Mouse (Mus musculus): ENCODE results near the gene Gulp1. TPM values are rescaled to one million over a fixed set of nuclear protein-coding genes. Genes with fewer than 3 reads are reported as not detected.

Gene Gulp1
- polyA plus RNA-seq (2014; fragmentation: Nextera tagmentation; extraction: Ambion mirVana), result 24.4 and 26.8 TPM in 2 replicates

DNA sequence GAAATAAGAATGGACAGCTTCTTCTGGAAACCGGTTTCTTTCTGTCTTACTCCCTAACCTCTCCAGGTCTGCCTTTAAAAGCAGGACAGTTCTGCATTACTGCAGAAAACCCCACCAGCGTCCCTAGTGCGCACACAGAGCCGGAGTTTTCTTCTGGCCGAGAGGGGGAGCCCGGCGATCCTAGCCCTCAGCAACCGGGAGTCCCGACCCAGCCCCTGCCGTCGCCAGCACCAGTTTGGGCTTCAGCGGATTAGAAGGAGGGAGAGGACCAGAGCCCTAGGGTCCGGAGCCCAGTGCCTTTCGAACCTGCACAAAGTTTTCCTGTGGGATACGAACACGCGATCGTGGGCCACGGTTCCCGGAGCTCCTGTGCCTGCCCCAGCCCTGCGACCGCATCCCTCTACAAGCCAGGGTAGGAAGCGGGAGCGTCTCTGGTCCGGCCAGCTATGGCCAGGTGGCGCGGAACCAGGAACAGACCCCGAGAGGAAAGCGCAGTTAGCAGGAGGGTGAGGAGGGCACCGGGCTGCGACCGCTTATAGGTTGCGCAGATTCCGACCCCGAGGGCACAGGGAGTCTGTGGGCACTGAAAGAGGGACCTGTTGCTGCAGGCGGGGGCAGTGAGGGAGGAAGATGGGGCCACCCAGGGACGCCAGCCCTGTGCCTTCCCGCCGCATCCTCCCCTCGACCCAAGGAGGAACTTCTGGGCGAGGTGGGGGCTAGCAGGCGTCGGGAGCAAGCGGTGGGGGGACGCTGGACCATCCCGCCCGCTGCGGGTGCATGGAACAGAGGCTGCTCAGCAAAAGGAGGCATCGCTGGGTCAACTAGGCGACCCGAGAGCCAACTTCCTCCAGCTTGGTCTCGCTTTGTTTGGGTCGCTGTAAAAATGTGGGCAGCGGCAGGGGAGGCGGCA is at the start of gene Gulp1:
Gene Gulp1, plus strand, starts transcription at position 51 of the 910 bp plus-strand sequence.
- Histone ChIP-seq H3K27me3 (ENCODE audit: control insufficient read depth, insufficient read depth, low read length) (no peaks in the 10 kb centered on the region), H3K9ac (replicated peaks; ENCODE audit: low read depth, low read length) (peak within 1 kb of the TSS; percentile 81), H3K9me3 (ENCODE audit: control insufficient read depth, low read depth, low read length) (no peaks in the 10 kb centered on the region), H3K4me1 (ENCODE audit: control insufficient read depth, insufficient read depth, low read length) (no peaks in the 10 kb centered on the region), H3K27ac (ENCODE audit: low read length) (peak within 1 kb of the TSS; percentile 93), H3K36me3 (ENCODE audit: control insufficient read depth, insufficient read depth, low read length) (no peaks in the 10 kb centered on the region), H3K4me3 (ENCODE audit: low read depth, low read length) (peak within 1 kb of the TSS; percentile 87), H3K4me2 (replicated peaks; ENCODE audit: low read depth, low read length) (peak within 1 kb of the TSS; percentile 66)
- WGBS, result under 1% methylated on average over 55 of the region's 55 CpGs
- ATAC-seq (ENCODE audit: insufficient number of reproducible peaks, insufficient read depth, low FRiP score, low read depth), result peak; percentile 87

DNA sequence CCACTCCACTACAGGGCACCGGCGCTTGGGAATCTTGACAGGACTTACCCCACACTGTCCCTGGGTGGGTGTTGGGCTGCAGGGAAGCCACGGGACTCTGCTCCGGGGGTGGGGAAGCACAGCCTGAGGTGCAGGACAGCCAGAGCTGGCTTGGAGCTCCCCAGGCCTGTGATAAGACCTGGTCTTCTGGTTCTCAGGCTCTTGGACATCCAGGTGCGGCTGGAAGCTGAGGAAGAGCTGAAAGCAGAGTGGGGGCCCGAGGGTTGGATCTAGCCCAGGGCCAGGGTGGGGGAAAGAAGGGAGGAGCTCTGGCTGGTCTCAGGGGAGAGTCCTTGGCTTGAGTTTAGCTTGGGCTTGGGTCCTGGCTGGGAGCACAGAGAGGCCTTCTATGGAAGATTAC is 1.1 kb upstream of the Gulp1 start:
- Histone ChIP-seq H3K27me3 (ENCODE audit: control insufficient read depth, insufficient read depth, low read length) (no peaks in the 10 kb centered on the region), H3K36me3 (ENCODE audit: control insufficient read depth, insufficient read depth, low read length) (no peaks in the 10 kb centered on the region), H3K4me3 (ENCODE audit: low read depth, low read length) (no peak overlapping the region), H3K9me3 (ENCODE audit: control insufficient read depth, low read depth, low read length) (no peaks in the 10 kb centered on the region), H3K27ac (ENCODE audit: low read length) (no peak overlapping the region), H3K4me2 (replicated peaks; ENCODE audit: low read depth, low read length) (no peak overlapping the region), H3K4me1 (ENCODE audit: control insufficient read depth, insufficient read depth, low read length) (no peaks in the 10 kb centered on the region), H3K9ac (replicated peaks; ENCODE audit: low read depth, low read length) (no peak overlapping the region)
- 74% methylated on average over 6 of the region's 6 CpGs for WGBS
- no peak for ATAC-seq (ENCODE audit: insufficient number of reproducible peaks, insufficient read depth, low FRiP score, low read depth)

DNA sequence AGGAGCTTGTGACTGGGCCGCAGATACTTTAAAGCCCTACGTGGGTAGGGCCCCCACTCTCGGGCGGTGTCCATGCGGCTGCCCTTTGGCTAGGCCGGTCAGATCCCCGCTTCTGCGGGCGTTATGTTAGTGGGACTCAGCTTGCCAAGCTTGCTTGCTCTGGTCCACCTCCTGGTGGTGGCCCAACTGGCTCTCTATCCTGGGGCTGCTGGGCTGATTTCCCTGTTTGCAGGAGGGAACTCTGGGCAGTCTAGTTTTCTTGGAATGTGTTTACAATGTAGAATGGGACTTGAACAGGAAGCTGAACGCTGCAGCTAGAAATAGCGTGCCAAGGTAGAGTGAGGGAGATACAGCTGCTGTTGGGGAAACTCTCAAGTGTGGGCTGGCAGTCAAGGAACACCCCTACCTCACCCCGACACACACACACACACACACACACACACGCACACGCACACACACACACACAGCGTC is 1.1 kb downstream of the Gulp1 start:
- WGBS, result 2% methylated on average over 15 of the region's 15 CpGs
- H3K36me3 ChIP-seq (ENCODE audit: control insufficient read depth, insufficient read depth, low read length), result no peaks in the 10 kb centered on the region
- no peaks in the 10 kb centered on the region for H3K9me3 ChIP-seq (ENCODE audit: control insufficient read depth, low read depth, low read length)
- H3K27ac ChIP-seq (ENCODE audit: low read length), result peak overlapping the region; percentile 93
- H3K4me3 ChIP-seq (ENCODE audit: low read depth, low read length), result peak overlapping the region; percentile 87
- no peaks in the 10 kb centered on the region for H3K27me3 ChIP-seq (ENCODE audit: control insufficient read depth, insufficient read depth, low read length)
- peak; percentile 66; the same call in 1 of the 2 replicates for ATAC-seq (ENCODE audit: insufficient number of reproducible peaks, insufficient read depth, low FRiP score, low read depth)
- H3K4me2 ChIP-seq (replicated peaks; ENCODE audit: low read depth, low read length), result peak overlapping the region; percentile 66
- H3K4me1 ChIP-seq (ENCODE audit: control insufficient read depth, insufficient read depth, low read length), result no peaks in the 10 kb centered on the region
- H3K9ac ChIP-seq (replicated peaks; ENCODE audit: low read depth, low read length), result peak overlapping the region; percentile 81

DNA sequence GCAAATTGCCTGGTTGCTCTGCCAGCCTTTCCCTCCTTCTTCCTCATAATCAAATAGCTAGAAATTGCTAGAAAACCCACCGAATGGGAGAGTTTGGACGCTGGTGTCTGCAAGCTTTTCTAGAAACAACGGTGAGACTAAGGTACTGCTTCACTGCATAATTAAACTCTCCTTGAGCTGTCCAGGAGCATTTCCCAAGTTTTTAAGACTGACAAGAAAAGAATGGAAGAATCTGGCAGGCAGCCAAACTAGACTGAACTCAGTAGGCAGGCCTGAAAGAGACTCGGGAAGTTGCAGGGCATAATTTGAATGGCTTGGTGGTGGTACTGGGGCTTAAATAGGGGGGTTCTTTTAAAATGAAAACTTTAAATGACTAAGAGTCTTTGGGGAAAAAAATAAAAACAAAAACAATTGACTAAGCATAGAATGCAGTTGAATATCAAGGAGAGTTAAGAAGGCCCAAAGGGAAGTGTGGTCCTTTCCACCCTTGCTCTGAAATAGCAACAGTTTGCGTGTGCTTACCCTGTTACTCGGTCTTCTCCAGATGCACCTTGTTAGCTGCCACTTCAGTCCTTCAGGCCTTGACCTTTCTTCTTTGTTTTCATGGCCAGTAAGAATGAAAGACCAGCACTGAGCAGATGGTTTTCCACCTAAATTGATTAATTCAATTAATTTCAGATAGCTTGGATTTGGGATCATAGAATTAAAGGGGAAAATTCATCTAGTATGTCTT is 2.0 kb downstream of the Gulp1 start:
- Histone ChIP-seq H3K9ac (replicated peaks; ENCODE audit: low read depth, low read length) (no peak overlapping the region), H3K4me3 (ENCODE audit: low read depth, low read length) (peak overlapping the region; percentile 87), H3K27me3 (ENCODE audit: control insufficient read depth, insufficient read depth, low read length) (no peaks in the 10 kb centered on the region), H3K4me2 (replicated peaks; ENCODE audit: low read depth, low read length) (peak overlapping the region; percentile 66), H3K27ac (ENCODE audit: low read length) (peak overlapping the region; percentile 93; the same call in 1 of the 2 replicates), H3K9me3 (ENCODE audit: control insufficient read depth, low read depth, low read length) (no peaks in the 10 kb centered on the region), H3K36me3 (ENCODE audit: control insufficient read depth, insufficient read depth, low read length) (no peaks in the 10 kb centered on the region), H3K4me1 (ENCODE audit: control insufficient read depth, insufficient read depth, low read length) (no peaks in the 10 kb centered on the region)
- ATAC-seq (ENCODE audit: insufficient number of reproducible peaks, insufficient read depth, low FRiP score, low read depth), result no peak
- WGBS, result 19% methylated on average over 6 of the region's 6 CpGs

DNA sequence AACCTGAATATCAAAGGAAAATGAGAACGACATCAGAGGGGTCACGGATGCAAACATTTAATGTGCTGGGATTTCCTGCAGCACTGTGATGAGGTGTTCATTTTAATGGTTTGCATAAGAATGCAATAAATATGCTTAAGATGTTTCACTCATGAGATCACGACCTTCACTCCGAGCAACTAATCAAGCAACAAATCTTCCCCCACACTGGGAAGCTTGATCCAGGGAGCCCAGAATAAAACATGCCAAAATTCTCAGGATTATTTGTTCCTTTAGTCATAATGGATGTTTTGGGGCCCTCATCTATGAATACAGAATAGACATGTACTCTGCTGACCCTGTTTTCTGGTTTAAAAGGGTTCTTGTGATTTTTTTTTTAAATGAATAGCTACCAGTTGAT is 16.1 kb downstream of the Gulp1 start:
- H3K9ac ChIP-seq (replicated peaks; ENCODE audit: low read depth, low read length), result no peak overlapping the region
- no peak for ATAC-seq (ENCODE audit: insufficient number of reproducible peaks, insufficient read depth, low FRiP score, low read depth)
- no peaks in the 10 kb centered on the region for H3K9me3 ChIP-seq (ENCODE audit: control insufficient read depth, low read depth, low read length)
- H3K27me3 ChIP-seq (ENCODE audit: control insufficient read depth, insufficient read depth, low read length), result no peaks in the 10 kb centered on the region
- no peaks in the 10 kb centered on the region for H3K36me3 ChIP-seq (ENCODE audit: control insufficient read depth, insufficient read depth, low read length)
- H3K4me3 ChIP-seq (ENCODE audit: low read depth, low read length), result no peak overlapping the region
- H3K27ac ChIP-seq (ENCODE audit: low read length), result no peak overlapping the region
- no peaks in the 10 kb centered on the region for H3K4me1 ChIP-seq (ENCODE audit: control insufficient read depth, insufficient read depth, low read length)
- WGBS, result 65% methylated on average over 4 of the region's 4 CpGs
- no peak overlapping the region for H3K4me2 ChIP-seq (replicated peaks; ENCODE audit: low read depth, low read length)

DNA sequence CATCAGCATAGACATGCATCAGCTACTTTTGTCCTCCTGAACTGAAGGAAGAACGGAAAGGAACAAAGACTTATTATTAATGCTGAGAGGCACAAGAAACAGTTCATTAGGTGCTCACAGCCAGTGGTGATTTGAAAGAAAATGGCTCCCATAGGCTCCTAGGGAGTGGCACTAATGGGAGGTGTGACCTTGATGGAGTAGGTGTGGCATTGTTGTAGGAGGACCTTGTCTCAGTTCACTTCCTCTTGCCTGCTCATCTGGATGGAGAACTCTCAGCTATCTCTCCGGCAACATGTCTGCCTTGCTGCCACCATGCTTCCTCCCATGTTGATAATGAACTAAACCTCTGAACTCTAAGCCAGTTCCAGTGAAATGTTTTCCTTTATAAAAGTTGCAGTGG is 17.0 kb downstream of the Gulp1 start:
- H3K9ac ChIP-seq (replicated peaks; ENCODE audit: low read depth, low read length), result no peak overlapping the region
- no peak overlapping the region for H3K27ac ChIP-seq (ENCODE audit: low read length)
- no peak for ATAC-seq (ENCODE audit: insufficient number of reproducible peaks, insufficient read depth, low FRiP score, low read depth)
- no peaks in the 10 kb centered on the region for H3K27me3 ChIP-seq (ENCODE audit: control insufficient read depth, insufficient read depth, low read length)
- H3K36me3 ChIP-seq (ENCODE audit: control insufficient read depth, insufficient read depth, low read length), result no peaks in the 10 kb centered on the region
- no peaks in the 10 kb centered on the region for H3K9me3 ChIP-seq (ENCODE audit: control insufficient read depth, low read depth, low read length)
- H3K4me3 ChIP-seq (ENCODE audit: low read depth, low read length), result no peak overlapping the region
- WGBS, result 84% methylated on average over 2 of the region's 2 CpGs
- no peak overlapping the region for H3K4me2 ChIP-seq (replicated peaks; ENCODE audit: low read depth, low read length)
- no peaks in the 10 kb centered on the region for H3K4me1 ChIP-seq (ENCODE audit: control insufficient read depth, insufficient read depth, low read length)

- no peak overlapping the region for H3K9ac ChIP-seq (replicated peaks; ENCODE audit: low read depth, low read length)
- no peak overlapping the region for H3K27ac ChIP-seq (ENCODE audit: low read length)
- H3K9me3 ChIP-seq (ENCODE audit: control insufficient read depth, low read depth, low read length), result no peaks in the 10 kb centered on the region
- H3K4me1 ChIP-seq (ENCODE audit: control insufficient read depth, insufficient read depth, low read length), result no peaks in the 10 kb centered on the region
- H3K27me3 ChIP-seq (ENCODE audit: control insufficient read depth, insufficient read depth, low read length), result no peaks in the 10 kb centered on the region
- H3K4me3 ChIP-seq (ENCODE audit: low read depth, low read length), result no peak overlapping the region
- no peak overlapping the region for H3K4me2 ChIP-seq (replicated peaks; ENCODE audit: low read depth, low read length)
- 68% methylated on average over 1 of the region's 1 CpGs for WGBS
- no peak for ATAC-seq (ENCODE audit: insufficient number of reproducible peaks, insufficient read depth, low FRiP score, low read depth)
- no peaks in the 10 kb centered on the region for H3K36me3 ChIP-seq (ENCODE audit: control insufficient read depth, insufficient read depth, low read length)
Measured at GRCm38 (mm10) chr1:44576001-44576400, 24.7 kb downstream of the Gulp1 start.

DNA sequence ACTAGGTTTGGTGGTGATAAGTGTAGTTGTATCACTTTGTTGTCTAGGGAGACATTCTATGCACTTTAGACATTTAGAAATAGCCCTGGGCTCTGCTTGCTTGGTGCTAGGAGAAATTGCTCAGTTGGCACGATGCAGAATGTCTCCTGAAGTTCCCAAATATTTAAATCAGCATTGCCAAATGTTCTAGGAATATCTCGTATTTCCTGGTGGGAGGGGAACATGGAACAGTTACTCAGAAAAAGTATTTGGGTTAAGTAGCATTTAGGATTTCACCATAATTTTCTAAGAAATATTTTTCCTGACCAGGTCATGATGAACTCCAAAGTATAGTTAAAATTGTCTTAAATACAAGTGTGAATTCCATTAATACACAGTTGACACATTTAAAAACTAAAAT is 25.3 kb downstream of the Gulp1 start:
- ATAC-seq (ENCODE audit: insufficient number of reproducible peaks, insufficient read depth, low FRiP score, low read depth), result no peak
- Histone ChIP-seq H3K9ac (replicated peaks; ENCODE audit: low read depth, low read length) (no peak overlapping the region), H3K27ac (ENCODE audit: low read length) (no peak overlapping the region), H3K4me3 (ENCODE audit: low read depth, low read length) (no peak overlapping the region), H3K36me3 (ENCODE audit: control insufficient read depth, insufficient read depth, low read length) (no peaks in the 10 kb centered on the region), H3K27me3 (ENCODE audit: control insufficient read depth, insufficient read depth, low read length) (no peaks in the 10 kb centered on the region), H3K4me1 (ENCODE audit: control insufficient read depth, insufficient read depth, low read length) (no peaks in the 10 kb centered on the region), H3K9me3 (ENCODE audit: control insufficient read depth, low read depth, low read length) (no peaks in the 10 kb centered on the region), H3K4me2 (replicated peaks; ENCODE audit: low read depth, low read length) (no peak overlapping the region)
- 63% methylated on average over 2 of the region's 2 CpGs for WGBS
